Mouse (Mus musculus) embryonic facial prominence, embryonic 11.5 days (tissue): ENCODE data around the gene Casq1. TPM values are rescaled to one million over a fixed set of nuclear protein-coding genes. Genes with fewer than 3 reads are reported as not detected.
"Not testable (repeated sequence)": the region's sequence is repeated elsewhere in the genome, so short reads cannot be mapped to it uniquely, and the experiment has no call there.

Experiments used
- ATAC-seq: fragments of 200-750 bp; cut with Nextera tagmentation; replicated peaks from 2 replicates; pipeline ENCODE4 v1.8.0; 2017; ENCODE audit warnings: low read depth; ENCODE audit not compliant: insufficient number of reproducible peaks, low FRiP score, low TSS enrichment
- DNase-seq: peaks from one replicate; pipeline ENCODE4 v3.0.0-alpha.2; 2015; ENCODE audit warnings: low spot score
- H3K27ac ChIP-seq: fragments of 300-500 bp; sonication (generic); replicated peaks from 2 replicates; pipeline ENCODE4 v1.5.1; 2014; ENCODE audit warnings: mild to moderate bottlenecking, low read depth, low read length, control low read depth
- H3K27me3 ChIP-seq: fragments of 300-500 bp; sonication (generic); 2 replicates; pipeline ENCODE4 v1.6.1; 2014; ENCODE audit warnings: mild to moderate bottlenecking, low read length, moderate library complexity, mixed read lengths; ENCODE audit not compliant: control insufficient read depth, insufficient read depth
- H3K36me3 ChIP-seq: fragments of 300-500 bp; sonication (generic); replicated peaks from 2 replicates; pipeline ENCODE4 v1.6.1; 2014; ENCODE audit warnings: low read depth, mild to moderate bottlenecking, low read length, moderate library complexity, mixed read lengths; ENCODE audit not compliant: control insufficient read depth, insufficient read depth
- H3K4me1 ChIP-seq: fragments of 300-500 bp; sonication (generic); 2 replicates; pipeline ENCODE4 v1.6.1; 2014; ENCODE audit warnings: low read length, mixed read lengths; ENCODE audit not compliant: control insufficient read depth, insufficient read depth
- H3K4me2 ChIP-seq: fragments of 300-500 bp; sonication (generic); 2 replicates; pipeline ENCODE4 v1.6.1; 2014; ENCODE audit warnings: low read depth, mild to moderate bottlenecking, control low read depth, low read length, moderate library complexity
- H3K4me3 ChIP-seq: fragments of 300-500 bp; sonication (generic); 2 replicates; pipeline ENCODE4 v1.5.1; 2014; ENCODE audit warnings: low read depth, low read length, control low read depth
- H3K9ac ChIP-seq: fragments of 300-500 bp; sonication (generic); replicated peaks from 2 replicates; pipeline ENCODE4 v1.6.1; 2014; ENCODE audit warnings: mild to moderate bottlenecking, control low read depth, low read length
- H3K9me3 ChIP-seq: fragments of 300-500 bp; sonication (generic); replicated peaks from 2 replicates; pipeline ENCODE4 v1.6.1; 2016; ENCODE audit warnings: mild to moderate bottlenecking, low read length, inconsistent platforms, mixed read lengths; ENCODE audit not compliant: control insufficient read depth
- WGBS: fragments of 180-500 bp; shearing (Covaris S2); extraction: QIAGEN DNeasy Blood & Tissue Kit; methylation state at CpG from one replicate; pipeline ENCODE4 v1.1.7; 2014; 5-methylcytosine and 5-hydroxymethylcytosine counted together
- polyA plus RNA-seq: library from polyadenylated mRNA; unstranded; fragments of >200 nt; fragmentation: Nextera tagmentation; extraction: Ambion mirVana; gene quantifications from 2 replicates; pipeline ENCODE4 v1.2.1, GENCODE M21; 2014

The Casq1 gene
- 1.7 and 2.3 TPM in 2 replicates for polyA plus RNA-seq

- H3K4me1 ChIP-seq, result peaks cover 5% of the 10 kb centered on the region; the same call in 1 of the 2 replicates
- 81% methylated on average over 19 of the region's 19 CpGs for WGBS
- H3K9me3 ChIP-seq, result no peaks in the 10 kb centered on the region
- no peak within 1 kb of the TSS for H3K4me2 ChIP-seq
- peak within 1 kb of the TSS; percentile 3 for H3K9ac ChIP-seq
- no peak within 1 kb of the TSS for H3K4me3 ChIP-seq
- DNase-seq, result no peak
- no peak within 1 kb of the TSS; the same call in 1 of the 2 replicates for H3K27ac ChIP-seq
- no peaks in the 10 kb centered on the region for H3K36me3 ChIP-seq
- no peak for ATAC-seq
- no peaks in the 10 kb centered on the region for H3K27me3 ChIP-seq
Measured at GRCm38 (mm10) chr1:172219451-172220406, at the start of gene Casq1. TSS of gene Casq1 (minus strand) at chr1:172219868.

DNA sequence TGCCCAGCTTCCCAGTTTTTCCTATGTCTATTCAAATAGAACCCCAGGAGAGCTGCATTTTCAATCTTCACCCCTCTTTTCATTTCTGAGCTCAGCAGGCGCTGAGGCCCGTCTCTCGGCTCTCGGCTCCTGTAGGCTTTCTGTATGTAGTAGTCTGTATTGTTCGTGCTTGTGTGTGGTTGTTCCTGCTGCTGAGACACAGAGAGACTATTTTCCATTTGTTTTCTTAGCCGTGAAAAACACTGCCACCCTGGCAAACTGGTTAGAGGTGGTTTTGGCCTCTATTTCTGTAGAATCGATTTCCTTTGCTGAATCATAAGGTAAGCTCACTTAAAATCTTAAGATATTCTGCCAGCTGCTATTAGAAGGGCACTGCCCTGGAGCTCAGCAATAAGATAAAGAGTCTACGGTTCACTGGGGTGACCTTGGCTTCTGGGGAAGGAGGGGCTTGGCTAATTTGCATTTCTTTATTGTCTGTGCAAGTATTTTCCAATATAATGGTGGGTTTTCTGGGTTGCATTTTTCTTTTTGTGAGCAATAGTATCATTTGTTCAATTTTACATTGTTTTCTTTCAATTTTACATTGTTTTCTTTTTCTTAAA is 41.9 kb upstream of the Casq1 start, which contains the start of gene Igsf8:
Gene Igsf8, plus strand, starts transcription at position 165 of the 602 bp plus-strand sequence.
- DNase-seq (no peak), ATAC-seq (no peak)
- H3K27me3 ChIP-seq, result no peaks in the 10 kb centered on the region
- no peak within 1 kb of the TSS for H3K27ac ChIP-seq
- H3K4me3 ChIP-seq, result no peak within 1 kb of the TSS
- no peaks in the 10 kb centered on the region for H3K36me3 ChIP-seq
- no peak within 1 kb of the TSS for H3K9ac ChIP-seq
- no peak within 1 kb of the TSS for H3K4me2 ChIP-seq
- no peaks in the 10 kb centered on the region for H3K9me3 ChIP-seq
- H3K4me1 ChIP-seq, result no peaks in the 10 kb centered on the region
- 55% methylated on average over 8 of the region's 8 CpGs for WGBS

GRCm38 (mm10) chr1:172258314-172258713 is 38.6 kb upstream of the Casq1 start, which contains the start of gene Atp1a4:
TSS of gene Atp1a4 (minus strand) at chr1:172258414.
- no peak for ATAC-seq
- Histone ChIP-seq H3K36me3 (no peaks in the 10 kb centered on the region), H3K9me3 (no peaks in the 10 kb centered on the region), H3K9ac (no peak within 1 kb of the TSS), H3K27ac (no peak within 1 kb of the TSS), H3K27me3 (no peaks in the 10 kb centered on the region), H3K4me1 (no peaks in the 10 kb centered on the region), H3K4me2 (no peak within 1 kb of the TSS), H3K4me3 (no peak within 1 kb of the TSS)
- 92% methylated on average over 6 of the region's 6 CpGs for WGBS
- DNase-seq, result no peak

- Histone ChIP-seq H3K27me3 (peaks cover 2% of the 10 kb centered on the region; the same call in 1 of the 2 replicates), H3K27ac (no peak overlapping the region), H3K4me1 (no peaks in the 10 kb centered on the region), H3K9ac (no peak overlapping the region), H3K4me3 (no peak overlapping the region), H3K9me3 (no peaks in the 10 kb centered on the region), H3K36me3 (no peaks in the 10 kb centered on the region), H3K4me2 (no peak overlapping the region)
- DNase-seq (peak; percentile 61), ATAC-seq (peak; percentile 35; the same call in 1 of the 2 replicates)
- WGBS, result 37% methylated on average over 2 of the region's 2 CpGs
Measured at GRCm38 (mm10) chr1:172247679-172248078, 28.0 kb upstream of the Casq1 start.

DNA sequence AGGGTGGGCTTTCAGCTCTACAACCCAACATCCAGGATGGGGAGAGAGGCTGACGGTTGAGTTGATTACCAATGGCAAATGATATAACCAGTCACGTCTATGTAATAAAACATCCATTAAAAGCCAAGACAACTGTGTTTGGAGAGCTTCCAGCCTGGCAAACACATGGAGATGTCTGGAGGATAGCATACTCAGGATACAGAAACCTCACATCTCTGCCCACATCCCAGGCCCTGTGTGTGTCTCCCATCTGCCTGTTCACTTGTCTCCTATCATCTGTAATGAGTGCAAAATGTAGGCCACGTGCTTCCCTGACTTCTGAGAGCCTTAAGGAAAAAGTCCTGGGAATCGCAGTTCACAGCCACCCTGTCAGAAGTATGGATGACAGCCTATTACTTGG is 27.5 kb upstream of the Casq1 start:
- no peaks in the 10 kb centered on the region for H3K4me1 ChIP-seq
- H3K27ac ChIP-seq, result no peak overlapping the region
- no peak overlapping the region for H3K4me3 ChIP-seq
- WGBS, result 67% methylated on average over 4 of the region's 4 CpGs
- peaks cover 2% of the 10 kb centered on the region; the same call in 1 of the 2 replicates for H3K27me3 ChIP-seq
- no peak overlapping the region for H3K9ac ChIP-seq
- ATAC-seq (no peak), DNase-seq (no peak)
- no peak overlapping the region for H3K4me2 ChIP-seq
- H3K36me3 ChIP-seq, result no peaks in the 10 kb centered on the region
- no peaks in the 10 kb centered on the region for H3K9me3 ChIP-seq

GRCm38 (mm10) chr1:172244645-172245044 is 25.0 kb upstream of the Casq1 start:
- not testable (repeated sequence) for DNase-seq, H3K9ac ChIP-seq, H3K4me2 ChIP-seq, H3K4me1 ChIP-seq, H3K36me3 ChIP-seq, H3K27ac ChIP-seq, H3K9me3 ChIP-seq, H3K27me3 ChIP-seq, H3K4me3 ChIP-seq, ATAC-seq
- WGBS, result 40% methylated on average over 23 of the region's 23 CpGs

GRCm38 (mm10) chr1:172243547-172244205 is 24.0 kb upstream of the Casq1 start:
- Histone ChIP-seq H3K4me3 (no peak overlapping the region), H3K9me3 (no peaks in the 10 kb centered on the region), H3K9ac (no peak overlapping the region), H3K4me1 (no peaks in the 10 kb centered on the region), H3K27ac (no peak overlapping the region), H3K27me3 (peaks cover 2% of the 10 kb centered on the region; the same call in 1 of the 2 replicates), H3K4me2 (no peak overlapping the region; the same call in 1 of the 2 replicates), H3K36me3 (no peaks in the 10 kb centered on the region)
- ATAC-seq (no peak), DNase-seq (peak; percentile 26)
- WGBS, result 21% methylated on average over 16 of the region's 16 CpGs
